Mouse (Mus musculus) liver, embryonic 12.5 days (tissue): Measurements from ENCODE around the gene Tox4. TPM values are rescaled to one million over a fixed set of nuclear protein-coding genes. Genes with fewer than 3 reads are reported as not detected.
"Not testable (repeated sequence)": the region's sequence is repeated elsewhere in the genome, so short reads cannot be mapped to it uniquely, and the experiment has no call there.

Source experiments
- ATAC-seq: fragments of 200-750 bp; cut with Nextera tagmentation; 2 replicates; pipeline ENCODE4 v1.8.0; 2017; ENCODE audit warnings: moderate number of reproducible peaks, mild to moderate bottlenecking, moderate library complexity
- H3K27ac ChIP-seq: fragments of 300-500 bp; sonication (generic); 2 replicates; pipeline ENCODE4 v1.5.1; 2016; ENCODE audit warnings: mild to moderate bottlenecking
- H3K27me3 ChIP-seq: fragments of 300-500 bp; sonication (generic); replicated peaks from 2 replicates; pipeline ENCODE4 v1.6.1; 2016; ENCODE audit warnings: mild to moderate bottlenecking, moderate library complexity
- H3K36me3 ChIP-seq: fragments of 300-500 bp; sonication (generic); 2 replicates; pipeline ENCODE4 v1.6.1; 2016; ENCODE audit warnings: mild to moderate bottlenecking, moderate library complexity
- H3K4me1 ChIP-seq: fragments of 300-500 bp; sonication (generic); 2 replicates; pipeline ENCODE4 v1.6.1; 2016
- H3K4me2 ChIP-seq: fragments of 300-500 bp; sonication (generic); 2 replicates; pipeline ENCODE4 v1.6.1; 2016; ENCODE audit warnings: mild to moderate bottlenecking, moderate library complexity
- H3K4me3 ChIP-seq: fragments of 300-500 bp; sonication (generic); 2 replicates; pipeline ENCODE4 v1.5.1; 2016; ENCODE audit warnings: mild to moderate bottlenecking, moderate library complexity
- H3K9ac ChIP-seq: fragments of 300-500 bp; sonication (generic); 2 replicates; pipeline ENCODE4 v1.6.1; 2016; ENCODE audit warnings: mild to moderate bottlenecking, moderate library complexity
- H3K9me3 ChIP-seq: fragments of 300-500 bp; sonication (generic); replicated peaks from 2 replicates; pipeline ENCODE4 v1.6.1; 2016; ENCODE audit warnings: mild to moderate bottlenecking, moderate library complexity
- WGBS: fragments of 180-500 bp; shearing (Covaris S2); methylation state at CpG from one replicate; pipeline ENCODE4 v1.1.7; 2016; ENCODE audit not compliant: insufficient replicate concordance; 5-methylcytosine and 5-hydroxymethylcytosine counted together
- polyA plus RNA-seq: library from polyadenylated mRNA; unstranded; fragments of >200 nt; fragmentation: Nextera tagmentation; extraction: Ambion mirVana; gene quantifications from 2 replicates; pipeline ENCODE4 v1.2.1, GENCODE M21; 2016

The Tox4 gene
- polyA plus RNA-seq, 1 experiment from 2014 or later: 26.7 TPM

GRCm38 (mm10) chr14:52279747-52280120 is 788 bp downstream of the Tox4 start:
- no peak for ATAC-seq
- WGBS: 1% methylated on average over 21 of the region's 21 CpGs
- Histone ChIP-seq H3K9me3 (no peaks in the 10 kb centered on the region), H3K4me2 (peak overlapping the region; percentile 81), H3K36me3 (peaks cover 17% of the 10 kb centered on the region; the same call in 1 of the 2 replicates), H3K4me1 (peaks cover 34% of the 10 kb centered on the region), H3K9ac (peak overlapping the region; percentile 97), H3K27ac (peak overlapping the region; percentile 92), H3K4me3 (peak overlapping the region; percentile 87), H3K27me3 (no peaks in the 10 kb centered on the region)

- H3K27me3 ChIP-seq: no peaks in the 10 kb centered on the region
- H3K9me3 ChIP-seq: no peaks in the 10 kb centered on the region
- H3K9ac ChIP-seq: no peak overlapping the region
- H3K4me2 ChIP-seq: no peak overlapping the region
- peaks cover 25% of the 10 kb centered on the region for H3K4me1 ChIP-seq
- ATAC-seq: no peak
- H3K27ac ChIP-seq: no peak overlapping the region
- peaks cover 44% of the 10 kb centered on the region for H3K36me3 ChIP-seq
- WGBS: 85% methylated on average over 5 of the region's 5 CpGs
- H3K4me3 ChIP-seq: no peak overlapping the region
Observed at GRCm38 (mm10) chr14:52283629-52284028, 4.7 kb downstream of the Tox4 start.

GRCm38 (mm10) chr14:52284191-52284590 is 5.2 kb downstream of the Tox4 start:
- H3K36me3 ChIP-seq: peaks cover 49% of the 10 kb centered on the region
- H3K27ac ChIP-seq: no peak overlapping the region
- H3K27me3 ChIP-seq: no peaks in the 10 kb centered on the region
- no peak overlapping the region for H3K4me3 ChIP-seq
- no peak overlapping the region for H3K9ac ChIP-seq
- WGBS: 72% methylated on average over 3 of the region's 3 CpGs
- ATAC-seq: no peak
- no peak overlapping the region for H3K4me2 ChIP-seq
- no peaks in the 10 kb centered on the region for H3K9me3 ChIP-seq
- peaks cover 25% of the 10 kb centered on the region for H3K4me1 ChIP-seq

- no peak for ATAC-seq
- peaks cover 94% of the 10 kb centered on the region for H3K36me3 ChIP-seq
- H3K27ac ChIP-seq: no peak overlapping the region
- H3K9ac ChIP-seq: no peak overlapping the region
- H3K27me3 ChIP-seq: no peaks in the 10 kb centered on the region
- H3K9me3 ChIP-seq: no peaks in the 10 kb centered on the region
- WGBS: 69% methylated on average over 6 of the region's 6 CpGs
- no peak overlapping the region for H3K4me2 ChIP-seq
- no peak overlapping the region for H3K4me3 ChIP-seq
- no peaks in the 10 kb centered on the region for H3K4me1 ChIP-seq
Observed at GRCm38 (mm10) chr14:52295558-52296264, 16.8 kb downstream of the Tox4 start.

GRCm38 (mm10) chr14:52303517-52303916 is 24.6 kb downstream of the Tox4 start:
- Histone ChIP-seq H3K4me2 (peak overlapping the region; percentile 71), H3K36me3 (peaks cover 20% of the 10 kb centered on the region), H3K4me3 (peak overlapping the region; percentile 79), H3K4me1 (peaks cover 39% of the 10 kb centered on the region)
- WGBS: 86% methylated on average over 3 of the region's 3 CpGs
- H3K27ac ChIP-seq, H3K9ac ChIP-seq, H3K27me3 ChIP-seq, ATAC-seq, H3K9me3 ChIP-seq: not testable (repeated sequence)

- Histone ChIP-seq H3K4me1 (peaks cover 45% of the 10 kb centered on the region), H3K4me3 (peak within 1 kb of the TSS; percentile 79), H3K27ac (peak within 1 kb of the TSS; percentile 92), H3K27me3 (no peaks in the 10 kb centered on the region), H3K9me3 (no peaks in the 10 kb centered on the region), H3K36me3 (peaks cover 8% of the 10 kb centered on the region), H3K9ac (peak within 1 kb of the TSS; percentile 76), H3K4me2 (peak within 1 kb of the TSS; percentile 71)
- under 1% methylated on average over 46 of the region's 46 CpGs for WGBS
- ATAC-seq: peak; percentile 91
Observed at GRCm38 (mm10) chr14:52304644-52305271, 25.8 kb downstream of the Tox4 start, which contains the start of gene Mettl3. Mettl3 (minus strand) TSS chr14:52305128.

GRCm38 (mm10) chr14:52306100-52306499 is 27.2 kb downstream of the Tox4 start:
- Histone ChIP-seq H3K9me3 (no peaks in the 10 kb centered on the region), H3K9ac (no peak overlapping the region), H3K27me3 (no peaks in the 10 kb centered on the region), H3K27ac (peak overlapping the region; percentile 92), H3K4me3 (no peak overlapping the region; the same call in 1 of the 2 replicates), H3K4me1 (peaks cover 45% of the 10 kb centered on the region), H3K4me2 (peak overlapping the region; percentile 71), H3K36me3 (peaks cover 8% of the 10 kb centered on the region; the same call in 1 of the 2 replicates)
- 77% methylated on average over 2 of the region's 2 CpGs for WGBS
- peak; percentile 55 for ATAC-seq

- peaks cover 30% of the 10 kb centered on the region for H3K36me3 ChIP-seq
- not testable (repeated sequence) for H3K27ac ChIP-seq, H3K4me2 ChIP-seq, H3K9me3 ChIP-seq, H3K4me3 ChIP-seq, H3K9ac ChIP-seq, ATAC-seq
- peaks cover 43% of the 10 kb centered on the region for H3K4me1 ChIP-seq
- peaks cover 30% of the 10 kb centered on the region for H3K27me3 ChIP-seq
- 81% methylated on average over 6 of the region's 6 CpGs for WGBS
Observed at GRCm38 (mm10) chr14:52310343-52310742, 31.4 kb downstream of the Tox4 start.

- Histone ChIP-seq H3K27ac (no peak overlapping the region), H3K4me1 (peaks cover 42% of the 10 kb centered on the region), H3K9ac (no peak overlapping the region), H3K27me3 (peaks cover 36% of the 10 kb centered on the region), H3K36me3 (peaks cover 30% of the 10 kb centered on the region), H3K4me2 (no peak overlapping the region), H3K4me3 (no peak overlapping the region), H3K9me3 (no peaks in the 10 kb centered on the region)
- 72% methylated on average over 2 of the region's 2 CpGs for WGBS
- ATAC-seq: no peak
Observed at GRCm38 (mm10) chr14:52310906-52311305, 32.0 kb downstream of the Tox4 start.

- peaks cover 20% of the 10 kb centered on the region for H3K4me1 ChIP-seq
- H3K4me2 ChIP-seq: peak overlapping the region; percentile 74
- H3K27me3 ChIP-seq: peaks cover 56% of the 10 kb centered on the region
- peaks cover 30% of the 10 kb centered on the region for H3K36me3 ChIP-seq
- H3K9me3 ChIP-seq: no peaks in the 10 kb centered on the region
- ATAC-seq: no peak
- no peak overlapping the region for H3K9ac ChIP-seq
- H3K4me3 ChIP-seq: no peak overlapping the region
- no peak overlapping the region for H3K27ac ChIP-seq
- WGBS: 54% methylated on average over 26 of the region's 26 CpGs
Observed at GRCm38 (mm10) chr14:52313931-52314807, 35.2 kb downstream of the Tox4 start.

- 39% methylated on average over 8 of the region's 8 CpGs for WGBS
- H3K9me3 ChIP-seq: no peaks in the 10 kb centered on the region
- peak overlapping the region; percentile 74 for H3K4me2 ChIP-seq
- peaks cover 62% of the 10 kb centered on the region for H3K27me3 ChIP-seq
- H3K4me3 ChIP-seq: 0 out of 2 replicates have a peak overlapping the region, but pooled peaks have one; percentile 61
- H3K9ac ChIP-seq: no peak overlapping the region
- no peak for ATAC-seq
- H3K4me1 ChIP-seq: peaks cover 20% of the 10 kb centered on the region
- peaks cover 30% of the 10 kb centered on the region for H3K36me3 ChIP-seq
- no peak overlapping the region for H3K27ac ChIP-seq
Observed at GRCm38 (mm10) chr14:52314808-52315150, 35.8 kb downstream of the Tox4 start.
